Mouse (Mus musculus) kidney, embryonic 14.5 days (tissue): ENCODE data around the gene Gbf1. TPM values are rescaled to one million over a fixed set of nuclear protein-coding genes. Genes with fewer than 3 reads are reported as not detected.

Source experiments
- ATAC-seq: fragments of 200-750 bp; cut with Nextera tagmentation; 2 replicates; pipeline ENCODE4 v1.8.0; 2017; ENCODE audit warnings: moderate number of reproducible peaks, mild to moderate bottlenecking, moderate TSS enrichment, moderate library complexity; ENCODE audit not compliant: low FRiP score, low TSS enrichment
- H3K27ac ChIP-seq: fragments of 300-500 bp; sonication (generic); 2 replicates; pipeline ENCODE4 v1.5.1; 2014; ENCODE audit warnings: low read depth, mild to moderate bottlenecking, low read length, moderate library complexity, mixed read lengths
- H3K27me3 ChIP-seq: fragments of 300-500 bp; sonication (generic); 2 replicates; pipeline ENCODE4 v1.6.1; 2014; ENCODE audit warnings: mild to moderate bottlenecking, low read length; ENCODE audit not compliant: control insufficient read depth, insufficient read depth
- H3K36me3 ChIP-seq: fragments of 300-500 bp; sonication (generic); 2 replicates; pipeline ENCODE4 v1.6.1; 2014; ENCODE audit warnings: low read length, mixed read lengths; ENCODE audit not compliant: control insufficient read depth, insufficient read depth
- H3K4me1 ChIP-seq: fragments of 300-500 bp; sonication (generic); 2 replicates; pipeline ENCODE4 v1.6.1; 2014; ENCODE audit warnings: low read length, mixed read lengths; ENCODE audit not compliant: control insufficient read depth, insufficient read depth
- H3K4me2 ChIP-seq: fragments of 300-500 bp; sonication (generic); replicated peaks from 2 replicates; pipeline ENCODE4 v1.6.1; 2014; ENCODE audit warnings: low read depth, mild to moderate bottlenecking, low read length
- H3K4me3 ChIP-seq: fragments of 300-500 bp; sonication (generic); 2 replicates; pipeline ENCODE4 v1.5.1; 2014; ENCODE audit warnings: mild to moderate bottlenecking, low read length
- H3K9ac ChIP-seq: fragments of 300-500 bp; sonication (generic); 2 replicates; pipeline ENCODE4 v1.6.1; 2014; ENCODE audit warnings: low read depth, mild to moderate bottlenecking, low read length, moderate library complexity
- H3K9me3 ChIP-seq: fragments of 300-500 bp; sonication (generic); 2 replicates; pipeline ENCODE4 v1.6.1; 2016; ENCODE audit warnings: low read length; ENCODE audit not compliant: control insufficient read depth
- WGBS: fragments of 180-500 bp; shearing (Covaris S2); extraction: QIAGEN DNeasy Blood & Tissue Kit; methylation state at CpG from one replicate; pipeline ENCODE4 v1.1.7; 2014; 5-methylcytosine and 5-hydroxymethylcytosine counted together
- polyA plus RNA-seq: library from polyadenylated mRNA; unstranded; fragments of >200 nt; fragmentation: Nextera tagmentation; extraction: Ambion mirVana; gene quantifications from 2 replicates; pipeline ENCODE4 v1.2.1, GENCODE M21; 2014

Gbf1 gene
- polyA plus RNA-seq, 1 experiment from 2014 or later, result 50.3 TPM

DNA sequence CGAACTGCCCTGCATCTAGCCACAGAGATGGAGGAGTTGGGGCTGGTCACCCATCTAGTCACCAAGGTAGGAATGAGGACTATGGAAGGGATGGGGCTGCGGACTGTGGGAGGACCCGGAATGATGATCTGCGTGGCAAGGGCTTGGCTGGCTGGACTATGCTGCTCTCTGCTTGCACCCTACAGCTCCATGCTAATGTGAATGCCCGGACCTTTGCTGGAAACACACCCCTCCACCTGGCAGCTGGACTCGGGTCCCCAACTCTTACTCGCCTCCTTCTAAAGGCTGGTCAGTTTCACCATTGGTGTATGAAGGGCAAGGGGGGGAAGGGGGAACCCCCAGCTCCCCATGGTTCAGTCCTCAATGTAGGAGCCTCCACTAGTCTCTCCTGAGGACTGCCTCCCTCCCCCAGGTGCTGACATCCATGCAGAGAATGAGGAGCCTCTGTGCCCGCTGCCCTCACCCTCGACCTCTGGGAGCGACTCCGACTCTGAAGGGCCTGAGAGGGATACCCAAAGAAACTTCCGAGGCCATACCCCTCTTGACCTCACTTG, 158.1 kb downstream of the Gbf1 start:
- Histone ChIP-seq H3K9me3 (no peaks in the 10 kb centered on the region), H3K36me3 (peaks cover 10% of the 10 kb centered on the region), H3K4me1 (peaks cover 9% of the 10 kb centered on the region), H3K4me2 (no peak overlapping the region), H3K9ac (no peak overlapping the region), H3K27me3 (peaks cover 31% of the 10 kb centered on the region), H3K27ac (no peak overlapping the region), H3K4me3 (no peak overlapping the region)
- ATAC-seq, result no peak
- 91% methylated on average over 12 of the region's 12 CpGs for WGBS

DNA sequence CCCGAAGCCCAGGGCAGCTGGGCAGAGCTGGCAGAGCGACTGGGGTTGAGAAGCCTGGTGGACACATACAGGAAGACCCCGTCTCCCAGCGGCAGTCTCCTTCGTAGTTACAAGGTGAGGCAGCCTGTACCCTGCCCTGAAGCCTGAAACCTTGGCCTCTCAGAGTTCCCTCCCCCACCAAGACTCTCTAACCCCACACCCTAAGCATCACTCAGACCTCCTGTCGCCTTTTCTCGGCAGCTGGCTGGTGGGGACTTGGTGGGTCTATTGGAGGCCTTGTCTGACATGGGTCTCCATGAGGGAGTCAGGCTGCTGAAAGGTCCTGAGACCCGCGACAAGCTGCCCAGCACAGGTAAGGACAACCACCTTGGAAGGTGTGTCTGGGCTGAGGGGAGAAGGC, 159.0 kb downstream of the Gbf1 start:
- Histone ChIP-seq H3K4me1 (peaks cover 7% of the 10 kb centered on the region), H3K4me3 (no peak overlapping the region), H3K27ac (no peak overlapping the region), H3K4me2 (no peak overlapping the region), H3K9ac (no peak overlapping the region), H3K36me3 (peaks cover 10% of the 10 kb centered on the region), H3K27me3 (peaks cover 40% of the 10 kb centered on the region), H3K9me3 (no peaks in the 10 kb centered on the region)
- ATAC-seq, result no peak
- WGBS, result 86% methylated on average over 9 of the region's 9 CpGs

- no peak overlapping the region for H3K4me3 ChIP-seq
- H3K4me2 ChIP-seq, result no peak overlapping the region
- H3K27me3 ChIP-seq, result peaks cover 52% of the 10 kb centered on the region
- 93% methylated on average over 21 of the region's 21 CpGs for WGBS
- ATAC-seq, result no peak
- no peak overlapping the region for H3K27ac ChIP-seq
- H3K9ac ChIP-seq, result no peak overlapping the region
- no peaks in the 10 kb centered on the region for H3K9me3 ChIP-seq
- H3K4me1 ChIP-seq, result peaks cover 6% of the 10 kb centered on the region; the same call in 1 of the 2 replicates
- peaks cover 10% of the 10 kb centered on the region for H3K36me3 ChIP-seq
Measured at GRCm38 (mm10) chr19:46312566-46312965, 160.3 kb downstream of the Gbf1 start.

DNA sequence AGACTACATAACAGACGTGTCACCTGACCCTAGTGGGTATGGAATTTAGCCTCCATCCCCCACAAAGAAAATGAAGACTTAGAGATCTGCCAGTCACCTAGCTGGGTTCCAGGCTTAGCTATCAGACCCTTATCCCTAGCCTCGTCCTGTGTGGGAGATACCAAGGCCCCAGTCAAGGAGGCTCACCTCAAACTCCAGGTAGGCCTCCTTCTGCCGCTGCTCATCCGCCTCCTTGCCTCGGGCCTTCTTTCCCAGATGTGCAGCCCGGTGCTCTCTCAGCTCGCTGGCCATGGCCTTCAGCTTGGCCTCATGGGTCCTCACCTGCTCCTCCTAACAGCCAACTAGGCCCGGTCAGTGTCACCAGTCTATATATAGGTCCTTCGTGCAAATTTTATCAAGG, 160.8 kb downstream of the Gbf1 start:
- H3K27ac ChIP-seq, result no peak overlapping the region
- H3K4me3 ChIP-seq, result no peak overlapping the region
- H3K27me3 ChIP-seq, result peaks cover 55% of the 10 kb centered on the region
- peaks cover 10% of the 10 kb centered on the region for H3K36me3 ChIP-seq
- H3K9me3 ChIP-seq, result no peaks in the 10 kb centered on the region
- H3K9ac ChIP-seq, result no peak overlapping the region
- ATAC-seq, result no peak
- 91% methylated on average over 9 of the region's 9 CpGs for WGBS
- peaks cover 10% of the 10 kb centered on the region; the same call in 1 of the 2 replicates for H3K4me1 ChIP-seq
- no peak overlapping the region for H3K4me2 ChIP-seq

GRCm38 (mm10) chr19:46313591-46313990, 161.3 kb downstream of the Gbf1 start:
- Histone ChIP-seq H3K9me3 (no peaks in the 10 kb centered on the region), H3K36me3 (peaks cover 10% of the 10 kb centered on the region), H3K27ac (no peak overlapping the region), H3K9ac (no peak overlapping the region), H3K4me1 (peaks cover 9% of the 10 kb centered on the region; the same call in 1 of the 2 replicates), H3K4me3 (no peak overlapping the region), H3K4me2 (no peak overlapping the region), H3K27me3 (peaks cover 55% of the 10 kb centered on the region)
- ATAC-seq, result no peak
- 69% methylated on average over 6 of the region's 6 CpGs for WGBS

- H3K9ac ChIP-seq, result no peak overlapping the region
- WGBS, result 14% methylated on average over 18 of the region's 18 CpGs
Measured at GRCm38 (mm10) chr19:46314151-46314601, 161.9 kb downstream of the Gbf1 start.

GRCm38 (mm10) chr19:46314872-46315742, 162.8 kb downstream of the Gbf1 start:
- no peak for ATAC-seq
- Histone ChIP-seq H3K9me3 (no peaks in the 10 kb centered on the region), H3K27ac (no peak overlapping the region), H3K4me1 (0 out of 2 replicates have a peak, but pooled peaks cover 5% of the 10 kb centered on the region), H3K4me2 (no peak overlapping the region), H3K27me3 (peaks cover 68% of the 10 kb centered on the region), H3K4me3 (no peak overlapping the region), H3K9ac (no peak overlapping the region), H3K36me3 (peaks cover 6% of the 10 kb centered on the region)
- WGBS, result 43% methylated on average over 14 of the region's 14 CpGs

More at GRCm38 (mm10) chr19:46314151-46314601, 161.9 kb downstream of the Gbf1 start:
- H3K36me3 ChIP-seq, result peaks cover 10% of the 10 kb centered on the region
- H3K9me3 ChIP-seq, result no peaks in the 10 kb centered on the region
- H3K4me1 ChIP-seq, result 0 out of 2 replicates have a peak, but pooled peaks cover 5% of the 10 kb centered on the region
- no peak overlapping the region for H3K4me2 ChIP-seq
- no peak for ATAC-seq
- H3K27ac ChIP-seq, result no peak overlapping the region
- H3K4me3 ChIP-seq, result no peak overlapping the region
- peaks cover 61% of the 10 kb centered on the region for H3K27me3 ChIP-seq

DNA sequence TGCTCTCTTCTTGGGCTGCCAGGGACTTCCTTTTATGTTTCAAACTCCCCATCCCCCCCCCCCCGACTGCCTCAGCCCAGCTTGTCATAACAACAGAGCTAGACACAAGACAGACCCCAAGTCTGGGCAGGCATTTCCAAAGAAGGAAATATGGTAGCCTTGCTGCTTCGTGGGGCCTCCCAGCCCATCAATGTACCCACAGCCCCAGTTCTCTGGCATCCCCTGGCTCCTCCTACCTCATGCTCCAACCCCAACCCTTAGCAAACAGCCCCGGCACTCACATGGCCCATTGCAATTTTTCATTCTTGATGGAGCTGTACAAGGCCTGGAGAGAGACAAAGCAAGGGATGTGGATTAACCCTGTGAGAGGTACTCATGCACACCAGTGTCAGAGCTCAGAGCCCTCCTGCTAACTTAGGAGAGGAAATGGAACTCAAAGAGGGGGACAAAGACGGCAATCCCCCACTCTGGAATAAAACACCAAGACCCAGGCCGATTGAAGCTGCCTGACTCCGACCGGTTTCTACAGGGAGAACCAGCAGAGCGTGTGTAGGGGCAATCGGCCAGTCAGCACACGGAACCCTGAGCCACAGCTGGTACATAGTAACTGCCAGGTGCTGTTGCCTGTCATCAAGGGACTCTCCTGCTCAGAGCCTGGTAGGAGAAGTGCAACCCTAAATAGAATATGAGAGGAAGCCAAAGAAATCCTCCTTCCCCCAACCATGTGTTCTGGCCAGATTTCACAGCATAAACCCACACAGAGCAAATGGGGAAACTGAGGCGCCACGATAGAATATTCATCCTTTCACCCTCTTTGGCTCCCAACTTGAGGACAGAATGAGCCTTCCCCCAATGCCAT, 163.7 kb downstream of the Gbf1 start:
- Histone ChIP-seq H3K4me3 (no peak overlapping the region), H3K4me1 (0 out of 2 replicates have a peak, but pooled peaks cover 5% of the 10 kb centered on the region), H3K4me2 (no peak overlapping the region), H3K36me3 (peaks cover 2% of the 10 kb centered on the region), H3K27ac (no peak overlapping the region), H3K9ac (no peak overlapping the region), H3K9me3 (no peaks in the 10 kb centered on the region), H3K27me3 (peaks cover 76% of the 10 kb centered on the region)
- ATAC-seq, result no peak
- 49% methylated on average over 12 of the region's 12 CpGs for WGBS
